Mouse (Mus musculus) splenic B cell, adult 2 months (primary cell): ENCODE measurements around the gene Drd3.

ENCODE experiments used
- DNase-seq: peaks from one replicate; pipeline ENCODE4 v3.0.0-alpha.2; 2011; ENCODE audit warnings: low read depth, low spot score
- H3K27me3 ChIP-seq: 2 replicates; pipeline ENCODE4 v1.6.1; 2012; ENCODE audit warnings: mild to moderate bottlenecking, low read length, moderate library complexity, mixed read lengths; ENCODE audit not compliant: control insufficient read depth, poor library complexity, insufficient read depth, severe bottlenecking
- H3K36me3 ChIP-seq: 2 replicates; pipeline ENCODE4 v1.6.1; 2012; ENCODE audit warnings: mild to moderate bottlenecking, low read length, moderate library complexity, mixed read lengths; ENCODE audit not compliant: control insufficient read depth, poor library complexity, insufficient read depth, severe bottlenecking

Drd3 gene

DNA sequence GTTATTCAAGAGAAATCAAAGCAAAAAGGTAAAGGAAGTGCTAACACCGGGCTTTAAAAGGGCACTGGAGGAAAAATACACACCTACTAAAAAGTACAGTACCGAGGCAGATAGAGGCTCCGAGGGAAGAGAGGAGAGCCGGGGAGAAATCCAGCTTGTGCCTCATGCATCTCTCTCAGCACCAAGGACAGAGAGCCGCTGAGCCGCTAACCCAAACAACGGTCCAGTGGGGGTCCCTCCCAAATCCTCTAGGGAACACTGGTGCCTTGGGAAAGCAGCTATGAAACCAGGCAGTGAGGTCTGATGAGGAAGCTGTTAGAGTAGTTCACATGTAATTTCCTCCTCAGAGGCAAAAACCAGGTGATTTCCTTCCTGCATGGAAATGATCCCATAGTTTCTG is at the start of gene Drd3:
Gene Drd3 (plus strand): TSS at position 276 of the 400 bp plus-strand sequence.
- no peaks in the 10 kb centered on the region for H3K36me3 ChIP-seq
- H3K27me3 ChIP-seq: no peaks in the 10 kb centered on the region
- no peak for DNase-seq

DNA sequence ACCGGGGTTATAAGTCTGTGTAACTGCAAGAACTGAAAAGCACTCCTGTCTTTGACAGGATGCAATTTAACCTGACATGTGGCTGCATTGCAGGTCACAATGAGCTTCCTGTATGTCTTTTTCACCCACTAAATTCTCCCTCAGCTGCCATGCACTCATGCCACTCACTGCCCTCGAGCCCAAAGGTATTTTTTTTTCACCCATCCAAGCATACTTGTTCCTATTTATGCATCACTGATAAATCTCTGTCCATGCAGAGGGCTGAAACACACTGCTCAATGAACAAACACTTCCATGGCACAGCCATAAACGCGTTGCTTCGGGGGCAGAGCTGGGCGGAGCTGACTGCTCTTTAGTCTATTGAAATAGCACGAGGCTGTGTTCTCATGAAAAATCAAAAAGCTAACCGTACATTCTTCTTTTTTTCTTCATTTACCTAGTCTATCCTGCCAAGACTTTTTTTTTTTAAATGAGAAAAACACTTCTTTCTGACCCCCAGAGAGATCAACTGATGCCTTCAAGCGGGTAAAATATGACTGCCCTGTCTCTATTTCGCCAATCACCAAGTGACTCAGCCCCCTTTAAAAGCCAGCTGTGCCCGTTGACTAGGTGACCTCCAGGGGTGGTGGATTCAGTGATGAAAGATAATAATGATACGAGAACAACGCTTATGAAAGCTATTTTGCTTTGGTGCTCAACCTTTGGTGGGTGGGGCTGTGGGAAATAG is 45.3 kb upstream of the Drd3 start:
- peak; percentile 15 for DNase-seq
- Histone ChIP-seq H3K27me3 (no peaks in the 10 kb centered on the region), H3K36me3 (no peaks in the 10 kb centered on the region)

DNA sequence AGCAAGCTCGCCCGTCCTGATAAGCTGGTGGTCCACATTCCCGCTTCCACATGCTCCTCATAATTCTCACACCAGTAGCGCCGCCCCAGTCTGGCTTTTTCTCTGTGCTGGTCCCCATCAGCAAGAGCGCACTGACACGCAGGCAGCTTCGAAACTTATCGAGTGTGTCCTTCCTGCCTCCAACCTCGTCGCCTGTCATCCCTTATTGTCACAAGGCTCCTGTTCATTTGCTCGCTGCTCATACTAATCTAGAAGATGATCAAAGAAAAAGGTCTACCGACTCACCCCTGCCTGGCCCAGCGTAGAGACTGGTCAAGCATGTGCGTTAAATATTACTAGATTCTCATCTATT is 44.8 kb upstream of the Drd3 start:
- no peaks in the 10 kb centered on the region for H3K36me3 ChIP-seq
- H3K27me3 ChIP-seq: no peaks in the 10 kb centered on the region
- peak; percentile 32 for DNase-seq

DNA sequence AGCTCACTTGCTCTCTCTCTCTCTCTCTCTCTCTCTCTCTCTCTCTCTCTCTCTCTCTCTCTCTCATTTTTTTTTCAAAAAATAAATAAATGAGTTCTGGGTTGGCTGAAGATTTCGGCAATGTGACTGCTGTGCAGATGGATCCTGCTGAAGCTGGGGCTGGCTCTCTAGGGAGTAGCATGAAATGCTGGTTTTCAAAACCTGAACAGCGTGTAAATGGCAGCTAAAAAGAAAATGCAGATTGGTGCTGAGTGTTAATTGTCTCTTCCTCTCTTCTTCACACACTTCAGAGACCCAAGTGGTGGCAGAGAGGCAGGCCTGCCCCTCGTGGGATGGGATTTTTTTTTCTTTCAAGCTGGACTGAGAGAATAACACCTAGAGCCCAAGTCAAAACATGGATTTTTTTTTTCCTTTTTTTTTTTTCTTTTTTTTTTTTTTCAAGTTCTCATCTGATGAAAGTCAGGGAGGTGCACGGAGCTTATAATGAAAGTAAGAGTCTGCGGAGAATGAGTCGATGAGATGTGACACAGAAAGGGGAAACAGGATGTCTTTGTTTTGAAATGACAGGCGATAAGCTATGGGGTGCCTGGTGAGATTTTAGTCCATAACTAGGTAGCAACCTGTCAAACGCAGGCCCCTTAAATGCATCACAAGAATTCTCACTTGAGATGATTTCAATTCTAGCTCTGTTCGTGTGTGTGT is 44.2 kb upstream of the Drd3 start:
- no peaks in the 10 kb centered on the region for H3K27me3 ChIP-seq
- DNase-seq: peak; percentile 73
- H3K36me3 ChIP-seq: no peaks in the 10 kb centered on the region

DNA sequence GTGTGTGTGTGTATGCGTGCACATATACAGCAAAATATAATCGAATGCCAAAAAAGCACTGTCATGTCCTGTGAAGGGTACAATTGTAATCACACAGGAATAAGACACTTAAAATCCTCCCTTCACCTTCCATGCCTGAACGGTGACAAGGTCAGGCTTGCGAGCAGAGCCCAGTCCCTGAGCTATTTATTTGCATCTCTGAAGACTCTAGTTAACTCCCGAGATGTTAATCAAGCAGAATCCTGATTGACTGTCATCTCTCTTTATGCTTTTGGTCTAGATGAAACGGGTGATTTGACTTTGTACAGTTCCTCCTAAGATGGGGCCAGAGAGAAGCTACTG is 43.7 kb upstream of the Drd3 start:
- no peaks in the 10 kb centered on the region for H3K36me3 ChIP-seq
- no peak for DNase-seq
- H3K27me3 ChIP-seq: no peaks in the 10 kb centered on the region

DNA sequence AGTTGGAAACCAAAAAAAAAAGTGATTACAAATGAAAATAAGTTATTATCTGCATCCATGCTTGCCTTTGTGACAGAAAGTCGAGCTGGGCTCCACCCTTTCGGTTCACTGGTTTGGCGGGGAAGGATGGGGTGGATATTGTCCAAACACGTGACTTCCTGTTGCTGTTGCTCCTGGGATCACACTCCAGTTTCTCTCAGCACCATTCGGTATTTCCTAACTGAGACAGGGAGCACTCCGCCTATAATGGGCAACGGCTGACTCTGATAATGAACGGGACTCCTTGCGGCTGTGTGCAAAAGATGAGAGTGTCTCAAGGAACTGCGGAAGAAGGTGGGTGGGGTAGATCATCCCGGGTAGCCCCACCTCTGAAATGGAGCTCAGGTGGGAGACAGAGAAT is 43.2 kb upstream of the Drd3 start:
- H3K36me3 ChIP-seq: no peaks in the 10 kb centered on the region
- H3K27me3 ChIP-seq: no peaks in the 10 kb centered on the region
- DNase-seq: no peak

DNA sequence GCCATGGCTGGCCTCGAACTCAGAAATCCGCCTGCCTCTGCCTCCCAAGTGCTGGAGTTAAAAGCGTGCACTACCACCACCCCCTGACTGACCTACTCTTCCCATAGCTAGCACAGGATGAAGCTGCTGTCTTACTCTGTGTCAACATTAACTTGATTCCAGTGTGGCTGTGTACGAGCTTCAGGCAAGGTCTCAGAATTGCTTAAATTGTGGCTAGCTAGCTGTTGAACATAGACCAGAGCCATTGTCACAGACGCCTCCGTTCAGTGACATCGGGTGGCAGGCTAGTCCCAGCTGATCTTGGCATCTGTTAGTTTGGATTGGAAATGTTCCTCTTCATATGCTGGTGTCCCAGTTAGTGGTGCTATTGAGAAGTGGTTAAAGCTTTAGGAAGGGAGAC is 42.5 kb upstream of the Drd3 start:
- Histone ChIP-seq H3K27me3 (no peaks in the 10 kb centered on the region), H3K36me3 (no peaks in the 10 kb centered on the region)
- DNase-seq: no peak

DNA sequence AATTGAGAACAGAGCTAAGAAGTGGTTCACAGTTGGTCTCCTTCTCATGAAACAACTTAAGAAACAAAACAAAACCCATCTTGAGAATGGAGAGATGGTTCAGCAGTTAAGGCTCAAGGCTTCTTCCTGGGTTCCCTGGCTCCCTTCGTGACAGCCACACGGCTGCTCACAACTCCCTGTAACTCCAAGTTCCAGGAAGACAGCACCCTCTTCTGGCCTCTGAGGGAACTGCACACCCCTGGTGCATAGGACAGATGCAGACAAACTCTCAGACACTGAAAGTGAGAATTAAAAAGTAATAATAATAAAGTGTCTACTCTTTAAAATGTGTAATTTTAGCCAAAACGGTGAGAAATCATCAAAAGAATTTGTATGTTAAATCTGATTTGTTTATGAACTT is 29.4 kb upstream of the Drd3 start:
- no peaks in the 10 kb centered on the region for H3K36me3 ChIP-seq
- peak; percentile 36 for DNase-seq
- no peaks in the 10 kb centered on the region for H3K27me3 ChIP-seq

DNA sequence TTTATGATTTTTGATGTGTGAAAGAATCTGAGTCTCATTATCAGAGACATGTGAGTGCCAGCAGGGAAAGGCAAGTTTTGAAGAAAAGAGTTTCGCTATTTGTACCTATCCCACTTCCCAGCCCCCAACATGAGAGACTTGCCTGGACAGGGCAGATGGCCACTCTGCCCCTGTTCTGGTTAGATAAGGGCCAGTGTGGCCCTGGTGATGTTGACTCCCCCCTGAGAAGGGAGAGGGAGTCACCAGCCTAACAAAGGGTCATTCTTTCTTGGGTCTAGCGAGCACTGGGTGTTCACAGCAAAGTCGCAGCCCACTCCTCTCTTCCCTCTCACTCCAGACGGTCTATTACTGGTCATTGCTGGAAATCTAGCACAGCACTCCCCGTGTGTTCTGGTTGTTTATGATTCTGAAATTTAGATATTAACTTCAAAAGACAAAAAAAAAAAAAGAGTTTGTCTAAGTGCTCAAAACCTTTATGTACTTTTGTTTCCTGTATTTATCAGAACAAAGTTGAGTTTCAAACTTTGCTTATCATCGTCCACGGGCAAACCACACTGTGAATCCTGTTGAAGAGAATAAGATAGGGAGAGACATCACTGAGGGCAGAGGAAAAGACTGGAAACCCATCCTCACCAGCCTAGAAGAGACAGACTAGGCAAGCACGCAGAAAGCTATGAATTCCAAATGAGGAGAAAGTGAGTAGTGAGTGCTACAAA is 24.2 kb upstream of the Drd3 start:
- Histone ChIP-seq H3K36me3 (no peaks in the 10 kb centered on the region), H3K27me3 (no peaks in the 10 kb centered on the region)
- no peak for DNase-seq

DNA sequence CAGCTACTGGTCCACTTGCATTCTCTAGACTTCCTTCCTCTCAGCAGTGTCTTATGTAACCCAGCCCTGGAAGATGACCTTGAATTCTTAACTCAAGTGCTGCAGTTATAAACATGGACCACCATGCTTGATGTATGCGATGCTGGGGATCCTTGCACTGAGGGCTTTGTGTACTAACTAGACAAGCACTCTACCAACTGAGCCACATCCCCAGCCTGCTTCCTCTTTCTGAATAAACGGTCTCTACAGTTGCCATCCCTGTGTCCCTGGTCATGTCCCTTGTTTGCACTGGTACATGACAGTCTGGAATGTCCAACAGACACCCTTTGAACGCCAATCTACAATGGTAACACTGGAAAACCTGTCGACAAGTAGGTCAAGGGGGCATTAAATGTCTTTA is 23.5 kb upstream of the Drd3 start:
- Histone ChIP-seq H3K27me3 (no peaks in the 10 kb centered on the region), H3K36me3 (no peaks in the 10 kb centered on the region)
- no peak for DNase-seq

DNA sequence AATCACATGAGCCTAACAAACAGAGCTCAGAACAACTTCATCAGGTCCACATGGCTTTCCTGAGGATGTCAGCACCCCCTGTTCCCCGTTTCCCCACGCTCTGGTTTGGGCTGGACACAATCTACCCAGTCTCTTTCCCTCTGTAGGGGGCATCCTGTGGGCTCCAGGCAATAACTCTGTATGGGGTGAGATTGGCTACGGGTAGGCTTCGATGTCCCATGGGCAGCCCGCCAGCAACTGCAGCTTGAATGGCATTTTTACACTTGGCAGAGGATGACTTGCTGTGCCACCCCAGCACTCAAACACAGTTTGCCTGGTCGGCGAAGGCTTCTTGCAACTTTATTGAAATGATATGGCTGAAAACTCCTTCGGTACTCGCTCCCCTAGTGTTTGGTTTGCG is 21.3 kb upstream of the Drd3 start:
- Histone ChIP-seq H3K36me3 (no peaks in the 10 kb centered on the region), H3K27me3 (no peaks in the 10 kb centered on the region)
- no peak for DNase-seq

DNA sequence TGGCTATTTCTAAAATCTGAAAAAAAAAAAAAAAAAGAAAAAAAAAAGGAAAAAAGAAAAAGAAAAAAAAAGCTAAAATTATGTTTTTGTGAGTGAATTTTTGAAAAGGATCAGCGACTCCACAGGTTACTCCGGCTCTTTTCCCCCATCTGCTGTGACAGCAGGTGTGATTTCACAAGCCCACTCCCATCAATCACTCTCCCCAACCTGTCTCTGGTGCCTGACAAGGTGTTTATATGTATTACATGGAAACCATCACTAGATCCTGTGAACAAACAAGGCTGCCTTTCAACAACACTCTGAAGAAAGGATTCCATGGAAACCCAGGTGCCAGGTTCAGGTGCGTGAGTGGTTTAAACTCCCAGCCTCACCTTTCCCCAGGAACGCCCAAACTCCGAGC is 20.9 kb upstream of the Drd3 start:
- Histone ChIP-seq H3K36me3 (no peaks in the 10 kb centered on the region), H3K27me3 (no peaks in the 10 kb centered on the region)
- DNase-seq: no peak

DNA sequence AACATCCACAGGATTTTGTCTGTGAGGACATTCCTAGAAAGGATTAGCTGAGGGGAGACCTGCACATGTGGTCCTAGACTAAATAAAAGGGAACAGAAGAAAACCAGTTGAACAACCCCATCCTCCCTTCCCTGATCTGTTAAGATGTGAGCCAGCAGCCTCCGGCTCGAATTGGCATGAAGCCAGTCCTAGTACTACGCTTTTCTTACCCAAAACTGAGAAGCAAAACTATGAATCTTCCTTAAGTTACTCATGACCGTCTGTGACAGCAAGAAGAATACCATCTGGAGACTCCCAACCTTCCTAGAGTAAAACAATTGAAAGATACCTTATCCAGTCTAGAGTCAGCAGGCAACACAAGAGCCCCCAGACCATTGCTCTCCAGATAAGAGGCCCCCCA is 15.9 kb upstream of the Drd3 start:
- Histone ChIP-seq H3K36me3 (no peaks in the 10 kb centered on the region), H3K27me3 (no peaks in the 10 kb centered on the region)
- no peak for DNase-seq

DNA sequence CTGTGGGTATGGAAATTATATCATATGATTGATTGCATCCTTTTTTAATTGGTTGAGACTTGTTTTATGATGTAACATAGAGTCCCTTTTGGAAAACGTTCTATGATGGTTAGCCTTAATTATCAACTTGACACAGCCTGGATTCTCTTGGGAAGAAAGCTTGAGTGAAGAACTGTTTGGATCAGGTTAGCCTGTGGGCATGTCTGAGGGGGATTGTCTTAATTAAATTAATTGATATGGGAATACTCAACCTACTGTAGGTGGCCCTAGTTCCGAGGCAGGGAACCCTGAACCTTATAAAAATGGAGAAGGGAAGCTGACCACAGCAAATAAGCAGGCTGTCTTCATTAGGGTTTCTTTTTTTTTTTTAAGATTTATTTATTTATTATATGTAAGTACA is 12.9 kb upstream of the Drd3 start:
- DNase-seq: no peak
- no peaks in the 10 kb centered on the region for H3K27me3 ChIP-seq

DNA sequence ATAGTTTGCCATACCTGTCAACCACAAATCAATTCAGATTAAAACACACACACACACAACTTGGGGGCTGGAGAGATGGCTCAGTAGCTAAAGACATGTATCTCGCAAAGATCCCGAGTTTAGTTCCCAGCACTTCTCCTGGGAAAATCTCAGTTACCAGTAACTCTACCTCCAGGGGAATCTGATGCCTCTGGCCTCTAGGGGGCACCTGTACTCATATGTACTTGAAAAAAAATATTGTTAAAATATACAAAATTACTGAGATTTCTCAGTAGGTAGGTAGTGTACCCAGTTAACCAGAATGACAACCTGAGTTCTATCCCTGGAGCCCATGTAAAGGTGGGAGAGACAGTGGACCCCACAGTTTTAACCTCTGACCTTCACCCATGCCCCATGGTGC is 5.4 kb upstream of the Drd3 start:
- DNase-seq: no peak
- Histone ChIP-seq H3K36me3 (no peaks in the 10 kb centered on the region), H3K27me3 (no peaks in the 10 kb centered on the region)

More for the DNA sequence above, 12.9 kb upstream of the Drd3 start:
- H3K36me3 ChIP-seq: no peaks in the 10 kb centered on the region
